Mouse (Mus musculus): ENCODE results near the gene Mgst2. TPM values are rescaled to one million over a fixed set of nuclear protein-coding genes. Genes with fewer than 3 reads are reported as not detected.

Mgst2 gene
- total and polyA plus RNA-seq, 2 experiments from 2014 or later, result 1.0 TPM; not detected in 1

GRCm38 (mm10) chr3:51630746-51631145 lies 29.4 kb upstream of the Mgst2 start:
- no peak overlapping the region for H3K4me3 ChIP-seq (ENCODE audit: low read length)
- WGBS, result 92% methylated on average over 1 of the region's 1 CpGs
- H3K4me1 ChIP-seq (ENCODE audit: insufficient read depth, low read length), result 0 out of 2 replicates have a peak, but pooled peaks cover 4% of the 10 kb centered on the region
- H3K9ac ChIP-seq (replicated peaks; ENCODE audit: low read length), result no peak overlapping the region
- DNase-seq (ENCODE audit: low spot score) (no peak), ATAC-seq (no peak)
- H3K4me2 ChIP-seq (ENCODE audit: low read depth, low read length), result no peak overlapping the region
- H3K27ac ChIP-seq, result no peak overlapping the region
- TF ChIP-seq CTCF (IDR thresholded peaks at IDR 0.05; ENCODE audit: low read depth), result no peak
- no peaks in the 10 kb centered on the region for H3K36me3 ChIP-seq (ENCODE audit: insufficient read depth, low read length)
- no peaks in the 10 kb centered on the region for H3K9me3 ChIP-seq (ENCODE audit: low read length)
- H3K27me3 ChIP-seq (ENCODE audit: insufficient read depth, low read length), result no peaks in the 10 kb centered on the region

- TF ChIP-seq CTCF (IDR thresholded peaks at IDR 0.05; ENCODE audit: low read depth), result no peak
- Histone ChIP-seq H3K4me3 (ENCODE audit: low read length) (no peak overlapping the region), H3K4me2 (ENCODE audit: low read depth, low read length) (no peak overlapping the region), H3K9me3 (ENCODE audit: low read length) (no peaks in the 10 kb centered on the region), H3K9ac (replicated peaks; ENCODE audit: low read length) (no peak overlapping the region), H3K4me1 (ENCODE audit: insufficient read depth, low read length) (0 out of 2 replicates have a peak, but pooled peaks cover 4% of the 10 kb centered on the region), H3K27ac (no peak overlapping the region), H3K36me3 (ENCODE audit: insufficient read depth, low read length) (no peaks in the 10 kb centered on the region), H3K27me3 (ENCODE audit: insufficient read depth, low read length) (no peaks in the 10 kb centered on the region)
- DNase-seq (ENCODE audit: low spot score) (peak; percentile 7), ATAC-seq (no peak)
- WGBS, result 74% methylated on average over 4 of the region's 4 CpGs
Observed at GRCm38 (mm10) chr3:51631971-51632370, 28.2 kb upstream of the Mgst2 start.

- peak; percentile 70 for ATAC-seq
- 50% methylated on average over 1 of the region's 1 CpGs for WGBS
- H3K27ac ChIP-seq, result no peak overlapping the region
- H3K4me1 ChIP-seq (ENCODE audit: insufficient read depth, low read length), result 0 out of 2 replicates have a peak, but pooled peaks cover 4% of the 10 kb centered on the region
- no peaks in the 10 kb centered on the region for H3K9me3 ChIP-seq (ENCODE audit: low read length)
- H3K9ac ChIP-seq (replicated peaks; ENCODE audit: low read length), result no peak overlapping the region
- TF ChIP-seq CTCF (IDR thresholded peaks at IDR 0.05; ENCODE audit: low read depth), result no peak
- no peak overlapping the region for H3K4me3 ChIP-seq (ENCODE audit: low read length)
- no peaks in the 10 kb centered on the region for H3K36me3 ChIP-seq (ENCODE audit: insufficient read depth, low read length)
- no peaks in the 10 kb centered on the region for H3K27me3 ChIP-seq (ENCODE audit: insufficient read depth, low read length)
- peak; percentile 76 for DNase-seq (ENCODE audit: low spot score)
- H3K4me2 ChIP-seq (ENCODE audit: low read depth, low read length), result no peak overlapping the region
Observed at GRCm38 (mm10) chr3:51634451-51634850, 25.7 kb upstream of the Mgst2 start.

- ATAC-seq (no peak), DNase-seq (ENCODE audit: low spot score) (no peak)
- no peak overlapping the region for H3K27ac ChIP-seq
- H3K9ac ChIP-seq (replicated peaks; ENCODE audit: low read length), result no peak overlapping the region
- H3K4me1 ChIP-seq (ENCODE audit: insufficient read depth, low read length), result 0 out of 2 replicates have a peak, but pooled peaks cover 4% of the 10 kb centered on the region
- no peaks in the 10 kb centered on the region for H3K9me3 ChIP-seq (ENCODE audit: low read length)
- no peak for TF ChIP-seq CTCF (IDR thresholded peaks at IDR 0.05; ENCODE audit: low read depth)
- no peak overlapping the region for H3K4me2 ChIP-seq (ENCODE audit: low read depth, low read length)
- no peaks in the 10 kb centered on the region for H3K27me3 ChIP-seq (ENCODE audit: insufficient read depth, low read length)
- no peaks in the 10 kb centered on the region for H3K36me3 ChIP-seq (ENCODE audit: insufficient read depth, low read length)
- H3K4me3 ChIP-seq (ENCODE audit: low read length), result no peak overlapping the region
- WGBS, result 89% methylated on average over 2 of the region's 2 CpGs
Observed at GRCm38 (mm10) chr3:51635960-51636359, 24.2 kb upstream of the Mgst2 start.

- no peak overlapping the region for H3K27ac ChIP-seq
- H3K9ac ChIP-seq (replicated peaks; ENCODE audit: low read length), result no peak overlapping the region
- H3K4me3 ChIP-seq (ENCODE audit: low read length), result no peak overlapping the region
- no peak for ATAC-seq
- no peak for TF ChIP-seq CTCF (IDR thresholded peaks at IDR 0.05; ENCODE audit: low read depth)
- H3K9me3 ChIP-seq (ENCODE audit: low read length), result no peaks in the 10 kb centered on the region
- no peak overlapping the region for H3K4me2 ChIP-seq (ENCODE audit: low read depth, low read length)
- 0 out of 2 replicates have a peak, but pooled peaks cover 4% of the 10 kb centered on the region for H3K4me1 ChIP-seq (ENCODE audit: insufficient read depth, low read length)
- H3K36me3 ChIP-seq (ENCODE audit: insufficient read depth, low read length), result no peaks in the 10 kb centered on the region
- no peaks in the 10 kb centered on the region for H3K27me3 ChIP-seq (ENCODE audit: insufficient read depth, low read length)
- 89% methylated on average over 20 of the region's 20 CpGs for WGBS
- no peak for DNase-seq (ENCODE audit: low spot score)
Observed at GRCm38 (mm10) chr3:51636700-51637099, 23.5 kb upstream of the Mgst2 start.

GRCm38 (mm10) chr3:51637326-51637725 lies 22.8 kb upstream of the Mgst2 start:
- Histone ChIP-seq H3K9ac (replicated peaks; ENCODE audit: low read length) (no peak overlapping the region), H3K36me3 (ENCODE audit: insufficient read depth, low read length) (no peaks in the 10 kb centered on the region), H3K27me3 (ENCODE audit: insufficient read depth, low read length) (no peaks in the 10 kb centered on the region), H3K27ac (no peak overlapping the region), H3K4me3 (ENCODE audit: low read length) (no peak overlapping the region), H3K4me1 (ENCODE audit: insufficient read depth, low read length) (0 out of 2 replicates have a peak, but pooled peaks cover 4% of the 10 kb centered on the region), H3K4me2 (ENCODE audit: low read depth, low read length) (no peak overlapping the region), H3K9me3 (ENCODE audit: low read length) (no peaks in the 10 kb centered on the region)
- WGBS, result 89% methylated on average over 6 of the region's 6 CpGs
- no peak for DNase-seq (ENCODE audit: low spot score)
- TF ChIP-seq CTCF (IDR thresholded peaks at IDR 0.05; ENCODE audit: low read depth), result no peak
- no peak for ATAC-seq

- DNase-seq (ENCODE audit: low spot score), result no peak
- TF ChIP-seq CTCF (IDR thresholded peaks at IDR 0.05; ENCODE audit: low read depth), result no peak
Observed at GRCm38 (mm10) chr3:51638260-51638659, 21.9 kb upstream of the Mgst2 start.

More at GRCm38 (mm10) chr3:51638260-51638659, 21.9 kb upstream of the Mgst2 start:
- Histone ChIP-seq H3K4me3 (ENCODE audit: low read length) (no peak overlapping the region), H3K27me3 (ENCODE audit: insufficient read depth, low read length) (no peaks in the 10 kb centered on the region), H3K9ac (replicated peaks; ENCODE audit: low read length) (no peak overlapping the region), H3K4me1 (ENCODE audit: insufficient read depth, low read length) (0 out of 2 replicates have a peak, but pooled peaks cover 4% of the 10 kb centered on the region), H3K27ac (no peak overlapping the region), H3K9me3 (ENCODE audit: low read length) (no peaks in the 10 kb centered on the region), H3K36me3 (ENCODE audit: insufficient read depth, low read length) (no peaks in the 10 kb centered on the region), H3K4me2 (ENCODE audit: low read depth, low read length) (no peak overlapping the region)
- WGBS, result 95% methylated on average over 6 of the region's 6 CpGs
- no peak for ATAC-seq
